Mouse (Mus musculus): ENCODE measurements around the gene Hapln4.

Hapln4 gene

DNA sequence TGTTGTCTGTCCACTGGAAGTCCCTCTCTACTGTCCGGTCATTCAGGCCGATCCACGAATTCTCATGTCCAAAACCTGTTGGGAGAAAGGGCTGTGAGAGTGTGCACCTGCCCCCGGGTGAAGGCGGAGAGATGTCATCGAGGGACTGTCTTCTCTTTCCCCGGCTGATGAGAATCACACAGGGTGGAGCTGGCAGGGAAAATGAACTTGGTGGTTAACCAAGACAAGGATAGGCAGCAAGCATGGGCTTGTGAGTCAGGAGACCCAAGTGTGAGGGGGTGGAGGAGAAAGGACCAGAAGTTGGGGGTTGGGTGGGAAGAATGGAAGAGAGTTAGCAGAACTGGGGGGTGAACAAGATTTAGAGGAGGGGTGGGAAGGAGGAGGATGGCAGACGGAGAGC lies 17.0 kb downstream of the Hapln4 start:
- DNase-seq (ENCODE audit: low read depth), result no peak

DNA sequence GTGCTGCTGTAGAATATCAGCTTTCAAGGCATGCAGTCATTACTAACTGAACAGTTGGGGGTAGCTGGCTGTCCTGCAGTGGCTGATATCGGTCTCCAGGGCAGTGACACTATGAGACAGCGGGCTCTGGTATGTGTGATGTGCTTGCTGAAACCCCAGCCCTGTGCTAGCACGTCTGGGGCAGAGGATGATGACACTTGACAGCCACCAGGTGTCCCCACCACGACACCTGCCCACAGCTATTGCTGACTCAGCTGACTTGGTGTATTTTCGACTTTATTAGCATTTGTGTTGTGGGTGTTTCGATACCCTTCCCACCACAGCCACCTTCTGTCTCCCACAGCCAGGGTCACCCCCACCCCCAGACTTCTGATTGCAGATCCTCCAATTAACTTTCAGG lies 21.2 kb downstream of the Hapln4 start:
- peak; percentile 50 for DNase-seq (ENCODE audit: low read depth)

DNA sequence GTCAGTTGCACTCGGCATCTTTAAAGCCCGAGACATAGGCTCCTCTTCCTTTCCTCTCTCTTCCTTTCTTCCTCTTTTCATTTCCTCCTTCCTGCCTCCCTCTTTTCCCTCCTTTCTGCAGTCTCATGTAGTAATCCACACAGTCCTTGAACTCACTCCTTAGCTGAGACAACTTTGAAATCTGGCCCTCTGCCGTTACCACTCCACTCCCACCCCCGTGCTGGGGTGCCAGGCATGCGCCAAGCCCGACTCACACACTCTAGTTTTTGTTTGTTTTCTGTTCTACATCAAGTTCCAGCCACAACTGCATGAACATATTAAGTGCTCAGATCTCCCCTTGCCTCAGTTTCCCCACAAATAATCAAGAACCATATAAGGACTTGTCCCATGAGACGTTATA lies 21.7 kb downstream of the Hapln4 start:
- no peak for DNase-seq (ENCODE audit: low read depth)

DNA sequence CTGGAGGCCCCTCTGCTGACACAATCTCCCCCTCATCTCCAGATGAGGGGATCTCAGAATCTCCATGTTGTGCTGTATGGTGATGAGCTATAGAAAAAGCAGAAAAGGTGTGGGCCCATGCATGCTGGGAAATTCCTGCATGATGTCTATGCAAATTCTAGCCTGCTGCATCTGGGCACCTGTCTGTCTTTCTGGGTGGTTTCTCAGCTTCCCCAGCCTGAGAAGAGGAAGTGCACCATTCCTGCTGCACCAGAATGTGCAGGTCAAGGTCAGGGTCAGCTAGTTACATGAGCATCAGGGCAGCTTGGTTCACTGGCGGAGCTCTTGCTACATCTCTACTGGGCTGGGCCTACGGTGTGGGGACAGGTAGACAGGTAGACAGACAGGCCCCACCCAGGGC lies 27.2 kb downstream of the Hapln4 start:
- DNase-seq (ENCODE audit: low read depth), result no peak

DNA sequence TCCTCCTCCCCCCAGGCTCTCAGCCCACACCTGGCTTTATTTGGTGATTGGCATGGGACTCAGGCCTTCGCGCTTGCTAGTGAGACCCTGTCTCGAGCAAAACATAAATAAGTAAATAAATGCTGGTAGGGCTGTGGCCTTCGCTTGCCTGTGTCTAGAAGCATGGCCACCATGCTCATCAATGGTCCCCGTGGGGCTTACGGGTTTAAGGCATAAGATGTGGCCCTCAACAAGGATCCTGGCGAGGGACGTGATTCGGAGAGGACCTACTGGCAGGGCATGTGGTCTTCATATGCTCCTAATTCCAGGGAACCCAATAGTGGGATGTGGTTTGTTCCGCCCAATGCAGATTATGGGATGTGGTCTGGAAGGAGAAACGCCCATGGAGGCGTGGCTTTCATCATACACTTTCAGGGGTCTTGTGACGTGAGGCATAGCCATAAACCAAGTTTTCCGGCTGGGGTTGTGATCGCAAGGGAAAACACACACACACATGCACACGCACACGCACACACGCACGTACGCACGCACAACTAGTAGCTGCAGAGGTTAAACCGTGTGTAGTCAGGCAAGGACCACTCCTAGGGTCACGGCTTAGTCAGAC lies 28.0 kb downstream of the Hapln4 start:
- no peak for DNase-seq (ENCODE audit: low read depth)

DNA sequence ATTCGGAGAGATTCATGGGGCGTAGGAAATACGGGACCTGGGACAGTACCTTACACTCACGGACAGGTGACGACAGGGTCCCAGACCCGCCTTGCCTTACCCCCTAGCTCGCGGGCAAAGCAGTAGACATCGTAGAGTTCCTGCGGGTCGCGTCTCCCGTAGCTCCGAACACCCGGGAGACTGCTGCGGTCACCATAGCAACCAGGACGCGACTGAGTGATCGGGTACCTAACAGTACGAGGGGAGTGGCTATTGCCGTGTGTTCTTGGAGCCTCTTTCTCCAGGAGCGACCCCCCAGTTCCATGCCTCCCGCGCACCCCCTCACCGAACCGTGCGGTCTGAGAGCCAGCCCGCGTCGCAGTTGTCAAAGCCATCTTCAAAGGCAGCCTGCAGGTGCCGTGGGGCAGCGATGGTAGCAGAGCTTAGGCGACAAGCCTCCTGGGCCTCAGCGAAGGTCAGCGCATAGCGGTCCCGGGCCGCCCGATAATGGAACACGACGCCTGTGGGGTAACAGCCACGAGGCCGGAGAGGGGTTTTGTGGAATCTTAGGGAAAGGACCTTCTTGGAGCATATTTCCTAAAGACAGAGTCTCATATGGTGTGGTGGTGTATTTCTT lies 29.3 kb downstream of the Hapln4 start:
- DNase-seq (ENCODE audit: low read depth), result no peak

DNA sequence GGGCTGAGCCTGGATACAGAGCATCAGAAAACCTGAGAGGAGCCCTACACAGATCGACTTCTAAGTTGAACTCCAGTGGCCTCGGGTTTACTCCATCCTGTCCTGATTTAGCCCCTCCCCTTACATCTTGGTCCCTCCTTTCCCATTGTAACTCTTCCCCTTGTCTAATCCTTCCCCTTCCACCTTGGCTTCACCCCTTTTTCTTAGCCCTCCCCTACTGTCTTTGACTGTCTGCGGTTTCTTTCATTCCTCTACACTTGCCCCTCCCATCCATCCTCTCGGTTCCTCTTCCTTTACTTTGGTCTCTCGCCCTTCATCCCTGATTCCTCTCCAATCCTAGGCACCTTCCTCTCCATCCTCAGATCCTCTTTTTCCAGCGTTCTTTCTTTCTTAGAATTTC lies 31.2 kb downstream of the Hapln4 start:
- no peak for DNase-seq (ENCODE audit: low read depth)

DNA sequence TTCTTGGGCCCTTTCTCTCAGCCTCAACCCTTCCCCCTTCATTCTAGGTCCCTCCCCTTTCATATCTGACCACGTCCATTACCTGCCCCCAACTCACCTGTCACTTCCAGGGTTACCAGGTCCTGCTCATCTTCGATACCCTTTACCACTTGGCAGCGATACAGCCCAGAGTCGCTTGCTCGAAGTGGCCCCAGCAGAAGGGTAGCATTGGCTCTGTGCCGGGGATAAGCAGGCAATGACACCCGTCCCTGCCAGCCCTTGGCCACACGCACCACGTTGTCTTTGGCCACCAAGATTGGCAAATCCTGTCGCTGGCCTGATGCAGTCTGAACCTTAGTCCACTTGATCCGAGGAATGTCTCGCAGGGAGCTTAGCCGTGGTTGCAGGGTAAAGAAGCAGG lies 31.6 kb downstream of the Hapln4 start:
- DNase-seq (ENCODE audit: low read depth), result no peak

DNA sequence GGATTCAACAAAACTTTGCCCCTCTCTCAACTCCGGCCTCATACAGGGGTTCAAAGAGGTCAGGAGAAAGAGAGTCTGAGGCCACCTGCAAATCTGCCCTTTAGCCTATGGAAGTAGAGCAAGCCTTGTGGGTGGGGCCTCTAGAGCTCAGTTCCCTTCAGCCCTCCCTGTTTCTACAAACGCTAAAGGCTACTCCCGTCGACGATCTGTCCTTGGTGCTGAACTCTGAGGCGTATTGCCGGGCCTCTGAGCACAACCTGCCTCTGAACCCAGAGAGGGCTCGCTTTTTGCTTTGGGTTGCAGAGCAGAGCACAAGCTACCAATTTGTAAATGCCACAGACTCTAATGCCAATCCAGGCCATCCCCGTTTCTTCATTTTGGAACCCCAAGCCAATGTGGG lies 34.4 kb downstream of the Hapln4 start:
- DNase-seq (ENCODE audit: low read depth), result peak; percentile 64

DNA sequence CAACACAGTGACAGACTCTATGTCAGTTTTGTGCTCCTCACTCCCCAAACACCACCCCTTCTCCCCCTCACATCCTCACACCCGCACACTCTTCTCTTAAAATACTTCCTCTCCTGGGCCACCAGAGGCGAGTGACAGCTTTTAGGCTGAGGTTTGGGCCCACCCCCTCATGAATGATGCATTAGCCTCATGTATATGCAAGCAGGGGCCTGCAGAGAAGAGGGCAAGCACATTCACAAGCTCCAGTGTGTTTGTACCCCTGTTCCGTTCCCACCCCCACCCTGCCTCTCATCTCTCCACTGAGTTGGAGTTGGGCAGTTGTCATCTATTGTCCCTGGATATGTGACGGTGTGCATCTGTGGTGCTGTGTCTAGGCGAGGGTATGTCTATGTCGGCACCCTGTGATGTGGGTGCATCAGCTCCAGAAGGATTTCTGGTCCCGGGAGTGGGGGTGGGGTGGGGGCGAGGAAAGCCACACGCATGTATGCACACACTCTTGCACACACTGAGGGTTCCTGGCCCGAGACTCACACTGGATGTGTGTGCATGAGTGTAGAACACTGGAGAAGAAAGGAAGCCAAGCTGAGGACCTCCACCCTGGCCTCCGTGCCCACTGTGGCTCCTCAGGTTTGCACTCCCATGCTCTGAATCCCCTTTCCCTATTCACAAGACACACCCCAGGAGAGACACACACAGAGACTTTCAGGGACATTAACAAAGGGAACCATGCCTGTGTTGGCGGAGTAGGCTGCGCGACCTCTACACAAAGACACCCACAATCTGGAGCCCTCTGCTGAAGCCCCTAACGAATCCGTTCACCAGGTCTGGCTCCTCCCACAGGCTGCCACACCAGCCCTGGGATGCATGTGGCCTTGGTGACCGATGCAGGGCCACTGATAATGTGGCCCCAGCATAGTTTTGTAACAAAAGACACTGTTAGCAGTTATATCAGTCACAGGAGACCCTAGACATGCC lies 35.8 kb downstream of the Hapln4 start:
- DNase-seq (ENCODE audit: low read depth), result no peak

DNA sequence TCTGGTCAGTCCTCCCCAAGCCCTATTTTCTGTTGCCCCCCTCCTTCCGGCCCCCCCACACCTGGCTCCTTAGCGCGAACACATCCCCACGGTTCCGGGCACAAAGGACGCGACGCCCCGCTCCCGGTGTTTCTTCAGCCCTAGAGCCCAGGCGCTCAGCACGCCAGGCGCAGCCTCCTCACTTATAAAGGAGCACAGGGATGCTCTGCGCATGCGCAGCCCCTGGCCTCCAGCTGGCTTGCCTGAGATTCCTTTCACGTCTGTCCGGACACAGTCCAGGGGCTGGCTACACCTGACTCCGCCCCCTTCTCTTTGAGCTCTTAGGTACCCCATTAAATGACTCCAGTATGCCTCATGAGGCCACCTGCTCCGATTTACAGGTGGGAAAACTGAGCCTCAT lies 37.4 kb downstream of the Hapln4 start, which contains the start of gene Ncan:
Ncan (minus strand) TSS at position 207 of the 400 bp plus-strand sequence.
- no peak for DNase-seq (ENCODE audit: low read depth)

DNA sequence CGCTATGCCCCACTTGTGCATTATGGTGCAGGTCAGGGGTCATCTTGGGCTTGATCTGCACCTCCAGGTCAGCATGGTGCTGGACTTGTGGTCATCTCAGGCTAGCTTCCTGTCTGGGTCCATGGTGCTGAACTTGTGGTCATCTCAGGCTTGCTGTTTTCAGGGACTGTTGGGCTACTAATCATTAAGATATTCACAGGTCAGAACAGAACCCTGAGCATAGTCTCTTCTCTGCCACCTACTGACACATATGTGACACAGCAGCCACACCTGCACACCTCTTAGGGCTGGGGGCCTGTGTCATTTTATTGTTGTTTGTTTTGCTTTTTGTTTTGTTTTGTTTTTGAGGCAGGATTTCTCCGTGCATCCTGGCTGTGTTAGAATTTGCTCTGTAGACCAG lies 39.6 kb downstream of the Hapln4 start:
- peak; percentile 59 for DNase-seq (ENCODE audit: low read depth)

DNA sequence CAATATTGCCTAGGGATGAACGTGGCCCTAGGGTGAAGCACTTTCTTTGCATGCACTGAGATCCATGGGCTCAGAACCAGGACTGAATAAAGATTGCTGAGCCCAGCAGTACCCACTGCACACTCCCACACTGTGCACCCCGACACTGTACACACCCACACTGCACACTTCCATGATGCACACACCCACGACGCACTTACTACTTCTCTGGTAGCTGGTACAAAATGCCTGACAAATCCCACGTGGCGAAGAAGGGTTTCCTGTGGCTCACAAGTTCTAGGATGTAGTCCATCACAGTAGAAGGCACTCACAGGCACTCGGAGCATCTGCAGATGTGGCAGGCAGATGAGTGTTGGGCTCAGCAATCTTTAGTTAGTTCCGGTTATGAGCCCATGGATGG lies 41.7 kb downstream of the Hapln4 start:
- DNase-seq (ENCODE audit: low read depth), result no peak

DNA sequence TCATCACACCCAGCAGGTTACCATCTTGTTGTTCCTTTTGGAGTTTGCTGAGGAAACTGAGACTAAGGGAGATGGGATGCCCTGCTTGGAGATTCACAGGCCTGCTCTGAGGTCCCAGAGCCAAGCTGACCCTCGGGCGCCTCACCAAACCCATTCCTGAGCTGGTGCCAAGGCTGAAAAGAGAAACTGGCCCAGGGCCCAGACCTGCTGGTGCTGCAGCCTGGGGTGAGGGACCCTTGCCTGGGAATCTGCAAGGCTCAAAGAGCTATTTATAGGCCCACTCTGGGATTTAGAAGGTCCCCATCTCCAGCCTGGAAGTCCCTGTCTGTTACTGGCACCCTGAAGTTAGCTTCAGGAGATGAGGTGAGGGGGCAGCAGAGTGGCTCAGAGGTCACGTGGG lies 45.2 kb downstream of the Hapln4 start:
- DNase-seq (ENCODE audit: low read depth), result no peak

DNA sequence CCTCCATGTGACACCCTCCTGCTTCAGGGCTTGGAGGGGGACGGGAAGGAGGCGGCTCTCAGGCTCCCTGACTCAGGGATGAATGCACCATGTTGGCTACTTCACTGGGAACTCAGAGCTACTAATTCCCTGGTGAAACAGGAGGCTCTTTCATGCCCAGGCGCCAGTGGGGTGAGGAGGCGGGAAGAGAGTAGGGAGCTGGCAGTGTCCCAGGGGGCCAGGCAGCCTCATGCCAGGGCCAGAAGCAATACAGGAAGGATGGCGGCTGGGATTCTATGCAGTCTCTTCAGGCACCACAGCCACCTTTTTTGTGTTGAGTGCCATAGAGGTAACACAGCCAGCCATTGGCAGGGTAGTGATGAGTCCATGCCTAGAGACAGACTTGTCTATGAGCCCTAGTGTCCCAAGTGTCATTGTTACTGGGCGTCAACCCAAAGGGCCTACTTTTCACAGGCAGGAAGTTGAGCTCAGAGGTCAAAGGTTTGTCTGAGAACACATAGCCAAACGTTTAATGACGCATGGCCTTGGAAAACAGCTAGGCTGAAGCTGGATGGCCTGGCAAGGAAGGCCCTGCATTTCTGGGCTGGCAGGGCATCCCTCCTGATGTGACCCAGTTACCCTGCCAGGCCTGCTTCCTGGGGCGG lies 46.2 kb downstream of the Hapln4 start:
- no peak for DNase-seq (ENCODE audit: low read depth)

DNA sequence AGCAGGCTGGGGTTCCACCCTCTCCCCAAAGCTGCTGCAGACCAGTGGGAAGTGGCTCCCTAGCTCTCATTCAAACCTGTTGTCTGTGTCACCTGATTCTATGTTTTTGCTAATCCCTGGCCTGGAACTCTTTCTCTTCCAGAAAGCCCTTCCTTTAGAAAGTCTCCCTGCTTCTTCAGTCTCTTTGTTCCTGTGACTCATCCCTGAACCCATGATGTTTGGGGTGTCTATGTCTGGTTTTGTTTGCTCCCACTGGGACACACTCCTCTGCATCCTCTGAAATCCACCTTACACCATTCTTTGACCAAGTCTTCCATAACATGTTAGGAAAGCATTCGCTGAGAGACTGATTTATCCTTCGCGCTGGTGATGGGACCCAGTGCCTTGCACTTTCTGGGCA lies 46.8 kb downstream of the Hapln4 start:
- DNase-seq (ENCODE audit: low read depth), result no peak

DNA sequence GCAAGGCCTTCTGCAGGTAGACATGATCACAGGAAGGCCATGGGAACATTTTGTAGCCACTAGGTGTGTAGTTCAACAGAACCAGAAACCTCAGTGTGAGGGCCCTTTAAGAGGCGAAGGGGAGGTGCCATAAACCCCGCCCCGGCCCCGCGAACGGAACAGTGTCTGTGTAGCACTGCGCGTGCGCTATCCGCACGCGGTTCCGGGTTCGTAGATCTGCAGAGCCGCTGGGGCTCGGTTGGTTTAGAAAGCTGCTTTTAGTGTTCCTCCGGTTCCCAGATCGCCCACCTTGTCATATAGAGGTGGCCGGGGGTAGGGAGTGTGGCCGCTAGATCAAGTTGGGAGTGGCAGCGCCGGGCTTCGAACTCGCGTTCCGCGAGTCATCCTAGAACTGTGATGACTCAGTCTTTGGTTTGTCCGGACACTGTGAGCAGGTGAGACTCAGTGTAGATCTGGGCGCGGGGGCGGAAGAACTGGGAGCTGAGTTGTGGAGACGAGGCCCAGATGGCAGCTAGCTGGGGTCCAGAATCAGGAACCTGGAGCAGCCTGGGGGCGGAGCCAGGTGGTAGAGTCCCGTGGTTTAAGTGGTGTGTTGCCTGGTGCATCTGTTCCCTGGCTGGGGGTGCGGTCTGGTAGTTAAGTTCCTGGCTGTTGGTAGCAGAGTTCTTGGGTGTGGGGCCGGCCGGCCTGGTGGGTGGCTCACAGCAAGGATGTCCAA lies 48.1 kb downstream of the Hapln4 start, which contains the start of gene Nr2c2ap:
Nr2c2ap (plus strand) TSS at position 168 of the 718 bp plus-strand sequence.
- peak; percentile 90 for DNase-seq (ENCODE audit: low read depth)

DNA sequence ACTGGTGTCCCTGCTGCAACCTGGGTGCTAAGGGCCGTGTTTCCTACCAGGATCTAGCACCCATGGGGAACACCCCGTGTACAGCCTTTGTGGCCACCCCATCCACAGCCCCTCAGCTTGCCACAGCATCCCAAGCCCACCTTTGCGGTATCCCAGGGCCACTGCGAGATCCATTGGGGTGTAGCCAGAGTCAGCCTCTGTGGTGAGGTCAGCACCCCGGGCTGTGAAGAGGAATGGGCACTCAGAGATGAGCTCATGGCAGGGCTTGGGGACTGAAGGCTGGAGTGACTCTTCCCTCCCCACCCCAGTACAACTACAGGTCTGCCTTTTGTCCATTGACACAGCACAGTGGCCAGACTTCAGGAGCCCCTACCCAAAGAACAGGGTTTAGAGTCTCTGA lies 50.8 kb downstream of the Hapln4 start:
- DNase-seq (ENCODE audit: low read depth), result no peak

DNA sequence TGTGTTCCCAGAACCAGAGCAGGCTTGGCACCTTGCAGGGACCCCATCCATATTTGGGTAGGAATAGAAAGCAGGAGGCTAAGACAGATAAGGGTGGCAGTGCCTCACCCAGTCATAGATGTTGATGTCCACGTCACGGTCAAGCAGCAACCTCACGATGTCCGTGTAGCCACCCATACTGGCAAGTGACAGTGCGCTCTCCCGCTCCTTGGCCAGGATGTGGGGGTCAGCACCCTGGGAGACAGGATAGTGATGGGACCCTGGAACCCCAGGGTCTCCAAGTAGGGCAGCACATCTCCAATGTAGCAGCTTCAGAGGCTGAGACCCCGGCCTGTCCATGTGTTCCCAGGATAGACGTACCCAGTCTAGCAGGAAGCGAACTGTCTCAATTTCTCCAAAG lies 51.7 kb downstream of the Hapln4 start:
- no peak for DNase-seq (ENCODE audit: low read depth)

DNA sequence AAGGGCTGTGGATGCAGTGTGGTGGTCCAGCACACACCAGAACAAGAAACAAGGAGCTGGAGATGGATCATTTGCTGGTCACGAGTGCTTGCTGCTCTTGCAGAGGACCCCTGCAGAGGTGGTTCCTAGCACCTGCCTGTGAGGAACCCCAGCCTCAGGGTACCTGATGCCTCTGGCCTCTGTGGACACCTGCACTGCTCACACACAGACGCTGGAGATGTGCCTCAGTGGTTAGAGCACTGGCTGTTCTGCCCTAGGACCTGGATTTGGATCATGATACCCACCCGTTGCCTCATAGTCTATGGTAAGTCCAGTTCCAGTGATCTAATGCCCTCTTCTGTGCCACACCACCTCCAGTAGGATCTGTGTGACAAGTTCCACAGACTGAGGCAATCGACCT lies 53.3 kb downstream of the Hapln4 start:
- no peak for DNase-seq (ENCODE audit: low read depth)

DNA sequence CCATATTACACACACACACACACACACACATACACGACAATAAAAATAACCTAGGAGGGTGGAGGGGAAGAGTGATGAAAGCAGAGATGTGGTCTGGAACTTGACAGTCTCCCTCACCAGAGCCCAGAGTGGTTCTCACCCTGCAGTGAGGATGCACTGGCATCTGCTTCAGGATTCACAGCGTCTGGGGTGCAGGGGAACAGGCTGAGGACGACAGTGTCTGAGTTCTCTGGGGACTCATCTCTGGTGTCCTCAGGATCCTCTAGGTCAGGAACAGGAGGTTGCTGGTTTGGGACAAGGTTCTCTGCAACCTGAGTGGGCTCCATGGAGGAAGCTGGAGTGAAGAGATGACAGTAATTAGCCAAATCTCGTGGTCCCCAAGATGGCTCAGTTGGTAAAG lies 54.6 kb downstream of the Hapln4 start:
- DNase-seq (ENCODE audit: low read depth), result no peak
